In the genomic region with DNA sequence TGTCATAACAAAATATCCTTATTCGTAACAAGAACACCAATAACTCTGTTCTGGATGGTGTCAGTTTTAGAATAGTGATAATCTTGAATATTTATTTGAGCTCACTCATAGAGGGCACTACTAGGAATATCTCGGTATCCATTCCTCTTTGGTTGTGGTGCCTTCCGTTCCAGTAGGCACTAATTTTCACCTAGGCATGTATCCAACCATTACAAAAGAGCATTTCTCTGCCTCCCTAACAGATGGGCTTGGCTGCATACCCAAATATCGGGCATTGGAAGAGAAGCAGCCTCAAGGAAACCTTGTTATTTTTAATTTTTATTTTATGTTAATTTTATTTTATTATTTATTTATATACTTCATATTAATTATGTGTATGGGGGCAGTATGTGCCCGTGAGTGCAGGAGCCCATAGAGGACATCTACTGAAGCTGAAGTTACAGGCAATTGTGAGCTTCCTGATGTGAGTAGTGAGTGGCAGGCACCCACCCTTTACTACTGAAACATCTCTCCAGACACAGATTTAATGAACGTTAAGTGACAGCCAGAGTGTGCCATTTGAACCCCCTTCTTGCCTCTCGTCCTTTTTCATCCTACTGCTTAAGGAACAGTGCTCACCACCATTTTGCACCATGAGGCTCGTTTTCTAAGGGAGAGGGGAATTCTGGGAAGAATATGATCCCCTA, we compare ENCODE assay signal across 20 mouse cellular contexts.
DNase-seq lines count a peak whose midpoint lies in the region; ATAC-seq lines count a peak whose summit lies in the region.
"Had no signal": no experiment of that assay in that cellular context is flagged by ENCODE, and none has a peak within 500 bp of the region (broad histone marks: within the 10 kb centered on the region; RNA-seq: fewer than 3 reads in every experiment).

No protein-coding gene starts in this region.

- H3K9ac ChIP-seq in forebrain, embryonic 16.5 days (replicated peaks; ENCODE audit: low read depth, low read length): no peak overlapping the region
- no peak overlapping the region for H3K9ac ChIP-seq in liver, embryonic 11.5 days (ENCODE audit: low read depth, low read length)
- H3K9ac ChIP-seq in intestine, embryonic 15.5 days: no peak overlapping the region
- H3K9ac ChIP-seq: embryonic facial prominence, embryonic 15.5 days; heart, embryonic 13.5 days; lung, embryonic 14.5 days; neural tube, embryonic 15.5 days had no signal

- no peaks in the 10 kb centered on the region for H3K36me3 ChIP-seq in forebrain, embryonic 16.5 days (ENCODE audit: control insufficient read depth, insufficient read depth)
- no peaks in the 10 kb centered on the region for H3K36me3 ChIP-seq in liver, embryonic 11.5 days (ENCODE audit: control insufficient read depth, insufficient read depth, low read length)
- H3K36me3 ChIP-seq in intestine, embryonic 15.5 days: no peaks in the 10 kb centered on the region
- H3K36me3 ChIP-seq: embryonic facial prominence, embryonic 15.5 days; heart, embryonic 13.5 days; midbrain, embryonic 10.5 days; neural tube, embryonic 15.5 days had no signal

- no peak overlapping the region for H3K27ac ChIP-seq in forebrain, embryonic 16.5 days (ENCODE audit: low read length)
- no peak overlapping the region for H3K27ac ChIP-seq in liver, embryonic 11.5 days (ENCODE audit: low read depth, low read length)
- no peak overlapping the region for H3K27ac ChIP-seq in intestine, embryonic 15.5 days
- H3K27ac ChIP-seq: embryonic facial prominence, embryonic 15.5 days; gastrocnemius, adult 2 months; heart, embryonic 13.5 days; midbrain, embryonic 10.5 days; neural tube, embryonic 15.5 days had no signal

- peak; percentile 87 for ATAC-seq in forebrain, embryonic 16.5 days
- no peak for ATAC-seq in liver, embryonic 11.5 days (replicated peaks; ENCODE audit: low FRiP score)
- ATAC-seq in intestine, embryonic 15.5 days: no peak

- DNase-seq in cerebellum, postnatal 14 days: peak; percentile 65 to 67
- no peak for DNase-seq in cerebellum, adult 18-20 months
- DNase-seq in layer of hippocampus, adult 11-12 months (ENCODE audit: low spot score): peak; percentile 27
- no peak for DNase-seq in layer of hippocampus, postnatal 25 days (ENCODE audit: extremely low spot score in 1 of 2, low spot score in 1 of 2)
- peak; percentile 36 for DNase-seq in layer of hippocampus, adult 9-11 months
- no peak for DNase-seq in liver, embryonic 11.5 days (ENCODE audit: low spot score)
- DNase-seq: embryo, embryonic 11 days; gastrocnemius, adult 2 months; heart, postnatal 36 days; kidney, adult 9 months; liver; lung, embryonic 14.5 days; lung, postnatal 4 days; thymus, postnatal 4 days had no signal

- H3K9me3 ChIP-seq in forebrain, embryonic 16.5 days (ENCODE audit: control insufficient read depth, low read length): no peaks in the 10 kb centered on the region
- H3K9me3 ChIP-seq in liver, embryonic 11.5 days (ENCODE audit: control insufficient read depth, low read length): no peaks in the 10 kb centered on the region
- H3K9me3 ChIP-seq in intestine, embryonic 15.5 days: no peaks in the 10 kb centered on the region
- H3K9me3 ChIP-seq: embryonic facial prominence, embryonic 15.5 days; heart, embryonic 13.5 days; midbrain, embryonic 10.5 days; neural tube, embryonic 15.5 days had no signal

- H3K4me3 ChIP-seq in forebrain, embryonic 16.5 days (replicated peaks; ENCODE audit: low read length): no peak overlapping the region
- no peak overlapping the region for H3K4me3 ChIP-seq in liver, embryonic 11.5 days (ENCODE audit: low read depth, low read length)
- H3K4me3 ChIP-seq in intestine, embryonic 15.5 days (replicated peaks): no peak overlapping the region
- H3K4me3 ChIP-seq: embryonic facial prominence, embryonic 15.5 days; gastrocnemius, adult 2 months; heart, embryonic 13.5 days; midbrain, embryonic 10.5 days; neural tube, embryonic 15.5 days had no signal

- H3K4me2 ChIP-seq in forebrain, embryonic 16.5 days (ENCODE audit: low read length): no peak overlapping the region
- H3K4me2 ChIP-seq in liver, embryonic 11.5 days: no peak overlapping the region
- no peak overlapping the region for H3K4me2 ChIP-seq in intestine, embryonic 15.5 days (replicated peaks)
- H3K4me2 ChIP-seq: embryonic facial prominence, embryonic 15.5 days; heart, embryonic 13.5 days; lung, embryonic 14.5 days; neural tube, embryonic 15.5 days had no signal

- 61% methylated on average over 8 of the region's 8 CpGs for WGBS in forebrain, embryonic 16.5 days
- WGBS in liver, embryonic 11.5 days: 75% methylated on average over 8 of the region's 8 CpGs
- WGBS in intestine, embryonic 15.5 days: 84% methylated on average over 8 of the region's 8 CpGs

- no peaks in the 10 kb centered on the region for H3K27me3 ChIP-seq in forebrain, embryonic 16.5 days (replicated peaks; ENCODE audit: control insufficient read depth, insufficient read depth, low read length)
- no peaks in the 10 kb centered on the region for H3K27me3 ChIP-seq in liver, embryonic 11.5 days (replicated peaks; ENCODE audit: control insufficient read depth, insufficient read depth, low read length)
- no peaks in the 10 kb centered on the region for H3K27me3 ChIP-seq in intestine, embryonic 15.5 days (replicated peaks)
- H3K27me3 ChIP-seq: embryonic facial prominence, embryonic 15.5 days; heart, embryonic 13.5 days; neural tube, embryonic 15.5 days had no signal

- H3K4me1 ChIP-seq in forebrain, embryonic 16.5 days (replicated peaks; ENCODE audit: control insufficient read depth, insufficient read depth, low read length): no peaks in the 10 kb centered on the region
- H3K4me1 ChIP-seq in liver, embryonic 11.5 days (replicated peaks; ENCODE audit: control insufficient read depth, insufficient read depth, low read length): no peaks in the 10 kb centered on the region
- no peaks in the 10 kb centered on the region for H3K4me1 ChIP-seq in intestine, embryonic 15.5 days (replicated peaks)
- H3K4me1 ChIP-seq: embryonic facial prominence, embryonic 15.5 days; heart, embryonic 13.5 days; midbrain, embryonic 10.5 days; neural tube, embryonic 15.5 days had no signal

Comparison
In these comparisons a context has a peak if more than half of its experiments do, and no peak if none do; other contexts are left out.
1. DNase-seq: peak in cerebellum, postnatal 14 days (2 of 2), layer of hippocampus, adult 11-12 months (single experiment) and layer of hippocampus, adult 9-11 months (single experiment); none in cerebellum, adult 18-20 months (0 of 2), layer of hippocampus, postnatal 25 days (0 of 2) and liver, embryonic 11.5 days (single experiment).